Mouse (Mus musculus): Measurements from ENCODE around the gene Meis3. TPM values are rescaled to one million over a fixed set of nuclear protein-coding genes. Genes with fewer than 3 reads are reported as not detected.

The Meis3 gene
- 122 and 135 TPM in 2 replicates for polyA plus RNA-seq (2014; fragmentation: Nextera tagmentation; extraction: Ambion mirVana)

- Histone ChIP-seq H3K27me3 (ENCODE audit: control insufficient read depth, insufficient read depth, low read length) (no peaks in the 10 kb centered on the region), H3K9me3 (ENCODE audit: control insufficient read depth, low read length) (no peaks in the 10 kb centered on the region), H3K36me3 (ENCODE audit: control insufficient read depth, insufficient read depth, low read length) (peaks cover 15% of the 10 kb centered on the region; the same call in 1 of the 2 replicates), H3K4me3 (ENCODE audit: low read depth, low read length) (peak within 1 kb of the TSS; percentile 69), H3K9ac (ENCODE audit: low read depth, low read length) (peak within 1 kb of the TSS; percentile 74), H3K4me1 (replicated peaks; ENCODE audit: control insufficient read depth, insufficient read depth, low read length) (peaks cover 16% of the 10 kb centered on the region), H3K27ac (ENCODE audit: low read depth, low read length) (peak within 1 kb of the TSS; percentile 97), H3K4me2 (replicated peaks; ENCODE audit: low read depth, low read length) (peak within 1 kb of the TSS; percentile 67)
- under 1% methylated on average over 27 of the region's 42 CpGs for WGBS
- ATAC-seq (ENCODE audit: low FRiP score), result peak; percentile 81
- peak; percentile 84 for DNase-seq (ENCODE audit: low spot score)
Observed at GRCm38 (mm10) chr7:16174597-16175541, at the start of gene Meis3. Gene Meis3 (plus strand): TSS chr7:16175090.

GRCm38 (mm10) chr7:16125829-16126228 is 49.1 kb upstream of the Meis3 start:
- no peak for DNase-seq (ENCODE audit: low spot score)
- WGBS, result 81% methylated on average over 9 of the region's 9 CpGs
- no peak for ATAC-seq (ENCODE audit: low FRiP score)
- Histone ChIP-seq H3K36me3 (ENCODE audit: control insufficient read depth, insufficient read depth, low read length) (no peaks in the 10 kb centered on the region), H3K27me3 (ENCODE audit: control insufficient read depth, insufficient read depth, low read length) (no peaks in the 10 kb centered on the region), H3K4me2 (replicated peaks; ENCODE audit: low read depth, low read length) (no peak overlapping the region), H3K9me3 (ENCODE audit: control insufficient read depth, low read length) (no peaks in the 10 kb centered on the region), H3K4me3 (ENCODE audit: low read depth, low read length) (no peak overlapping the region), H3K9ac (ENCODE audit: low read depth, low read length) (no peak overlapping the region), H3K27ac (ENCODE audit: low read depth, low read length) (no peak overlapping the region), H3K4me1 (replicated peaks; ENCODE audit: control insufficient read depth, insufficient read depth, low read length) (peaks cover 3% of the 10 kb centered on the region; the same call in 1 of the 2 replicates)

- H3K9ac ChIP-seq (ENCODE audit: low read depth, low read length), result no peak overlapping the region
- H3K9me3 ChIP-seq (ENCODE audit: control insufficient read depth, low read length), result no peaks in the 10 kb centered on the region
- H3K27ac ChIP-seq (ENCODE audit: low read depth, low read length), result no peak overlapping the region
- H3K4me1 ChIP-seq (replicated peaks; ENCODE audit: control insufficient read depth, insufficient read depth, low read length), result peaks cover 11% of the 10 kb centered on the region
- 87% methylated on average over 6 of the region's 6 CpGs for WGBS
- H3K36me3 ChIP-seq (ENCODE audit: control insufficient read depth, insufficient read depth, low read length), result no peaks in the 10 kb centered on the region
- DNase-seq (ENCODE audit: low spot score) (no peak), ATAC-seq (ENCODE audit: low FRiP score) (no peak)
- no peak overlapping the region for H3K4me2 ChIP-seq (replicated peaks; ENCODE audit: low read depth, low read length)
- H3K27me3 ChIP-seq (ENCODE audit: control insufficient read depth, insufficient read depth, low read length), result no peaks in the 10 kb centered on the region
- H3K4me3 ChIP-seq (ENCODE audit: low read depth, low read length), result no peak overlapping the region
Observed at GRCm38 (mm10) chr7:16128344-16128743, 46.5 kb upstream of the Meis3 start.

- Histone ChIP-seq H3K4me3 (ENCODE audit: low read depth, low read length) (no peak overlapping the region), H3K27me3 (ENCODE audit: control insufficient read depth, insufficient read depth, low read length) (no peaks in the 10 kb centered on the region), H3K4me1 (replicated peaks; ENCODE audit: control insufficient read depth, insufficient read depth, low read length) (peaks cover 11% of the 10 kb centered on the region), H3K27ac (ENCODE audit: low read depth, low read length) (no peak overlapping the region; the same call in 1 of the 2 replicates), H3K36me3 (ENCODE audit: control insufficient read depth, insufficient read depth, low read length) (no peaks in the 10 kb centered on the region), H3K4me2 (replicated peaks; ENCODE audit: low read depth, low read length) (peak overlapping the region; percentile 87; the same call in 1 of the 2 replicates), H3K9me3 (ENCODE audit: control insufficient read depth, low read length) (no peaks in the 10 kb centered on the region), H3K9ac (ENCODE audit: low read depth, low read length) (no peak overlapping the region)
- WGBS, result 72% methylated on average over 5 of the region's 5 CpGs
- ATAC-seq (ENCODE audit: low FRiP score), result no peak
- DNase-seq (ENCODE audit: low spot score), result no peak
Observed at GRCm38 (mm10) chr7:16128899-16129298, 46.0 kb upstream of the Meis3 start.

DNA sequence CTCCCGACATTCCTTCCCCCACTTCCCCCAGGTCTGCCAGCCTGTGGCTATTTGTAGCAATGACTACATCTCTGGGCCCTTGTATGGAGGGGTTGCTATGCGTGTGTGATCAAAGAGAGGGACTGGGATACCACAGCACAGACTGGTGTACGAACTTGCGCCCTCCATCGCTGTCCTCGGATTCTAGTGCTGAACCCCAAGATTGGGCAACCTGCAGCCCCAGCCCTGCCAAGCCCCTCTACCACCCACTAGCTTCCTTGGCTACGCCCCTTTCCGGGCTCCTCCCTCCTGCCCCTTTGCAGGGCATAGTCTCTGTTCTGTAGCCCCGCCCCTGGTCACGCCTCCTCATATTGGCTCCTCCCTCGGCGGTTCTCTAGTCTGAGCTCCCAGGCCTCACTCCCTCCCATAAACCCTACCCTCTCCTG is 45.5 kb upstream of the Meis3 start, which contains the start of gene Slc8a2:
Gene Slc8a2 (plus strand): TSS at position 406 of the 425 bp plus-strand sequence.
- Histone ChIP-seq H3K27me3 (ENCODE audit: control insufficient read depth, insufficient read depth, low read length) (no peaks in the 10 kb centered on the region), H3K4me1 (replicated peaks; ENCODE audit: control insufficient read depth, insufficient read depth, low read length) (peaks cover 16% of the 10 kb centered on the region), H3K27ac (ENCODE audit: low read depth, low read length) (peak within 1 kb of the TSS; percentile 88), H3K9me3 (ENCODE audit: control insufficient read depth, low read length) (no peaks in the 10 kb centered on the region), H3K4me2 (replicated peaks; ENCODE audit: low read depth, low read length) (peak within 1 kb of the TSS; percentile 87), H3K36me3 (ENCODE audit: control insufficient read depth, insufficient read depth, low read length) (no peaks in the 10 kb centered on the region), H3K9ac (ENCODE audit: low read depth, low read length) (peak within 1 kb of the TSS; percentile 77), H3K4me3 (ENCODE audit: low read depth, low read length) (peak within 1 kb of the TSS; percentile 73)
- DNase-seq (ENCODE audit: low spot score) (peak; percentile 90), ATAC-seq (ENCODE audit: low FRiP score) (peak; percentile 85)
- WGBS, result under 1% methylated on average over 12 of the region's 12 CpGs

DNA sequence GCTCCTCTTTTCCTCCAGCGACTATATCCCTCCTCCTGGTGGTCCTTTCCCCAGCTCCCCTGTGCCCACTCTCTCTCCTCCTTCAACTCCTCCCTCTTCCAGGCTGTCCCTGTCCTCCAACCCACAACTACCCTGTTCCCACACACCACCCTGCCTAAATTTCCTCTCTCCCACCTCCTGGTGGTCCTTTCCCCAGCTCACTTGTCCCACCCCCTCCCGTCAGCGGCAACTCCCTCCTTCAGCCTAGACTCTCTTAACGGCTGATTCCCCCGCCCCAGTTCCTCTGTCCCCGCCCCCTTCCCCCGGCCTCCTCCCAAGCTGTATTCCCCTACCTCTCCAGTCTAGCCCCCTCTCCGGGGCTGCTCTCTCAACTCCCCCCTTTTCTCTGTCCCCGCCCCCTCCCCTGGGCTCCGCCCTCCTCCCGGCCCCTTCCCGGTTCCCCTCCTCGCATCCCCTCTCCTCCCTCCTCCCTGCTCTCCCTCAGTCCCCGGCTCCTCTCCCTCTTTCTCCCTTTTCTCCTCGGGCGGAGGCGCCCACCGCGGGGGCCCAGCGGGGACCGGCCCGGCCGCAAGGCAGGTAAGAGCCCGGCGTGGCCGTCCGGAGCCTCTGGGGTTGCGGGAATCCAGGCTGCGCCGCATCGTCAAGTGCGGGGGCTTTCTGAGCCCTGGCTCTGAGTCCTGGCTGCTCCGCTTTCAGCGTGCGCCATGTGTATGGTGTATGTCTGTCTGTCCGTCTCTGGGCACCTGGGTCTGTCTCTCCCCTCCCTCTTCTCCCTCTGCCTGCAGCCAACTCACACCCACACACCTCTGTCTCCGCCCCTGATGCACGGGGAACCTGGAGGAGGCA is 44.8 kb upstream of the Meis3 start:
- 2% methylated on average over 29 of the region's 38 CpGs for WGBS

DNA sequence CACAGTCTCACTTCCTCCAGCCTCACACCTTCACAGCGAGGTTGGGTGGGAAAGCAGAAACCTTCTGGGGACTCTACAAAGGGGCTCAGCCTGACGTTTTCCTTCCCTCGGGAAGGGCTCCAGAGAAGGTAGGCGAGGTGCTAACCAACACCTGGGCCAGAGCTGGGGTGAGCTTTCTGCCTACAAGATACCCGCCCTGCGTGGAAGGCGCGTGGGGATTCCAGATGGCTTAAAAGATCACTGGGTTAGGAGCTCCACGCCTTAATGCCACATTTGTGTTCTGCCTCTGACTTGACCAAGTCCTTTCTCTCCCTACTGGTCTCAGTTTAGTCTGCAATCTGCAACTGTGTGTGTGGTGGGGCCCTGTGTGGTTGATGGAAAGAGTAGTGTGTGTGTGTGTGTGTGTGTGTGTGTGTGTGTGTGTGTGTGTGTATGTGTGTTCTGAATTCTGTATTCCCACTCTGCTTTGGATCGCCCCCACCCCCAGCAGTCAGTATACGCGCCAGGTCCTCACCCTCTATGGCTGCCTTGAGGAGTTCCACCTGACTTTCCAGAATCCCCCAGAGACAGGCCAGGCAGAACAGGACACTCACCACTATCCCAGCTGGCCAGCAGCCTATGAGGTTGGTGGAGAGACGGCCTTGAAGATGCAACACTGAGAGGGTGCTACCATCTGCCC is 43.8 kb upstream of the Meis3 start:
- peak overlapping the region; percentile 73 for H3K4me3 ChIP-seq (ENCODE audit: low read depth, low read length)
- DNase-seq (ENCODE audit: low spot score) (no peak), ATAC-seq (ENCODE audit: low FRiP score) (no peak)
- peak overlapping the region; percentile 77 for H3K9ac ChIP-seq (ENCODE audit: low read depth, low read length)
- H3K27ac ChIP-seq (ENCODE audit: low read depth, low read length), result peak overlapping the region; percentile 19
- peak overlapping the region; percentile 87 for H3K4me2 ChIP-seq (replicated peaks; ENCODE audit: low read depth, low read length)
- H3K9me3 ChIP-seq (ENCODE audit: control insufficient read depth, low read length), result no peaks in the 10 kb centered on the region
- H3K27me3 ChIP-seq (ENCODE audit: control insufficient read depth, insufficient read depth, low read length), result no peaks in the 10 kb centered on the region
- no peaks in the 10 kb centered on the region for H3K36me3 ChIP-seq (ENCODE audit: control insufficient read depth, insufficient read depth, low read length)
- peaks cover 17% of the 10 kb centered on the region for H3K4me1 ChIP-seq (replicated peaks; ENCODE audit: control insufficient read depth, insufficient read depth, low read length)
- 44% methylated on average over 13 of the region's 13 CpGs for WGBS

More for the DNA sequence above, 44.8 kb upstream of the Meis3 start:
- Histone ChIP-seq H3K9me3 (ENCODE audit: control insufficient read depth, low read length) (no peaks in the 10 kb centered on the region), H3K4me1 (replicated peaks; ENCODE audit: control insufficient read depth, insufficient read depth, low read length) (peaks cover 17% of the 10 kb centered on the region), H3K36me3 (ENCODE audit: control insufficient read depth, insufficient read depth, low read length) (no peaks in the 10 kb centered on the region), H3K9ac (ENCODE audit: low read depth, low read length) (peak overlapping the region; percentile 77), H3K27me3 (ENCODE audit: control insufficient read depth, insufficient read depth, low read length) (no peaks in the 10 kb centered on the region), H3K4me3 (ENCODE audit: low read depth, low read length) (peak overlapping the region; percentile 73), H3K27ac (ENCODE audit: low read depth, low read length) (peak overlapping the region; percentile 88), H3K4me2 (replicated peaks; ENCODE audit: low read depth, low read length) (peak overlapping the region; percentile 87)
- ATAC-seq (ENCODE audit: low FRiP score) (peak; percentile 80), DNase-seq (ENCODE audit: low spot score) (peak; percentile 87)

- WGBS, result 18% methylated on average over 6 of the region's 7 CpGs
- H3K4me2 ChIP-seq (replicated peaks; ENCODE audit: low read depth, low read length), result peak overlapping the region; percentile 32; the same call in 1 of the 2 replicates
- peaks cover 17% of the 10 kb centered on the region for H3K4me1 ChIP-seq (replicated peaks; ENCODE audit: control insufficient read depth, insufficient read depth, low read length)
- DNase-seq (ENCODE audit: low spot score), result peak; percentile 32
- 0 out of 2 replicates have a peak overlapping the region, but pooled peaks have one; percentile 15 for H3K9ac ChIP-seq (ENCODE audit: low read depth, low read length)
- H3K27me3 ChIP-seq (ENCODE audit: control insufficient read depth, insufficient read depth, low read length), result no peaks in the 10 kb centered on the region
- ATAC-seq (ENCODE audit: low FRiP score), result no peak
- H3K4me3 ChIP-seq (ENCODE audit: low read depth, low read length), result peak overlapping the region; percentile 8; the same call in 1 of the 2 replicates
- H3K27ac ChIP-seq (ENCODE audit: low read depth, low read length), result peak overlapping the region; percentile 17; the same call in 1 of the 2 replicates
- H3K9me3 ChIP-seq (ENCODE audit: control insufficient read depth, low read length), result no peaks in the 10 kb centered on the region
- H3K36me3 ChIP-seq (ENCODE audit: control insufficient read depth, insufficient read depth, low read length), result no peaks in the 10 kb centered on the region
Observed at GRCm38 (mm10) chr7:16132161-16132581, 42.7 kb upstream of the Meis3 start.

All from hindbrain, embryonic 11.5 days (tissue).